Mouse (Mus musculus): ENCODE results near the gene Dcaf4.

DNA sequence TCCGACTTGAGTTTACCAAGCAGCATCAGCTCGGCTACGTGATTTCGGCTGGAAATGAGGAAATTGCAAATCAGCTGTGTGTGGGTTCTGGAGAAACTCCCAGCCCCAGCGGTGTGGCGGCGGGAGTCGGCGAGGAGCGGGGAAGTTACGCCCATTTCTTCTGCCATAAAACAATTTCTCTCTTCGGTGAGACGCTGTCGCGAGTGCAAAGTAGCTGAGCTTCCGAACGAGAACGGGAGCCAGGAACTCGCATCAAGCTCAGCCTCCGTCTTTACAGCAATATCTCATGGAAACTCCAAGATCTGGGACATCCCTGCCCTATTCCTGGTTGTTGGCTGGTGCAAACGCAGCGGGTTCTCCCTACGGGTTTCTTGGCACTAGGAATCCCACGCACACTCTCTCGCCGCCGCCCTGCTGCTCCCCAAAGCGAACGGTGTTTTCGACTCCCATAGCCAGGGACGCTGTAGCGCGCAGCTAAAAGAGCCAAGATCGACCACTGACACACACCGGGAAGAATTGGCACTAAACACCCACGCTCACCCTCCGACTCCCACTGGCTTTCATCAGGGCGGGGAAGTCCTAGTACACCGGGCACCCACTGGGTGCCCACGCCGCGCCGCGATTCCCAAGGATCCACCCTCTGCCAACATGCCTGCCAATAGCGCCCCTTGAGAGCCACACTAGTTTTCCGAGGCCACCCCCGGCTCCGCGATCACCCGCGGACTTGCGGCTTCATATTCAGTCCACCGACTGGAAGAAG lies 34.2 kb upstream of the Dcaf4 start:
- TF ChIP-seq CTCF (IDR thresholded peaks at IDR 0.05; ENCODE audit: borderline replicate concordance, extremely low read depth, insufficient read depth, insufficient read length) (no peak), POLR2A (IDR thresholded peaks at IDR 0.05; ENCODE audit: borderline replicate concordance, extremely low read depth, insufficient read depth, insufficient read length, poor library complexity, severe bottlenecking) (no peak)

Data from brain, embryonic 14.5 days (tissue).